Comparison of ENCODE assay signal across 19 mouse cellular contexts in the genomic region with DNA sequence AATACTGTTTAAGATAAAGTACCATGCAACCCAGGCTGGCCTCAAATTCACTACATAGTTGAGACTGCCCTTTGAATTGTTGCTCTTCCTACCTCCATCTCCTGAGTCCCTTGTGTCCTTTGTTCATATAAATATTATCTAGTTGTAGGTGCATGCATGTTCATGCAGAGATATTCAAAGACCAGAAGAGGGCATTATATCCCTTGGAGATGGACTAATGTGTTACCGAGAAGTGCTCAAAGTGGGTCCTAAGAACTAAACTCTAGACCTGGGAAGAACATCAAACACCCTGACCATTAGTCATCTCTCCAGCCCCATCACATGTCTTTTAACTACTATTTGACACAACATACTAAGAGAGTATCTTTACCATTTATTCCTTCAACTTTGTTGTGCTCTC. TPM values are rescaled to one million over a fixed set of nuclear protein-coding genes. Genes with fewer than 3 reads are reported as not detected.
DNase-seq lines count a peak whose midpoint lies in the region; ATAC-seq and TF ChIP-seq lines count a peak whose summit lies in the region.
"Had no signal": no experiment of that assay in that cellular context is flagged by ENCODE, and none has a peak within 500 bp of the region (broad histone marks: within the 10 kb centered on the region; RNA-seq: fewer than 3 reads in every experiment).

No protein-coding gene starts in this region.

- no peak overlapping the region for H3K9ac ChIP-seq in heart, postnatal 0 days (replicated peaks; ENCODE audit: low read depth, low read length)
- no peak overlapping the region for H3K9ac ChIP-seq in heart, embryonic 11.5 days (ENCODE audit: low read depth, low read length)
- no peak overlapping the region for H3K9ac ChIP-seq in lung, postnatal 0 days (replicated peaks; ENCODE audit: low read depth)
- H3K9ac ChIP-seq: embryonic facial prominence, embryonic 13.5 days; hindbrain, embryonic 14.5 days; limb, embryonic 15.5 days had no signal

- WGBS in heart, postnatal 0 days, result 65% methylated on average over 1 of the region's 1 CpGs
- WGBS in heart, embryonic 11.5 days (ENCODE audit: insufficient replicate concordance), result 76% methylated on average over 1 of the region's 1 CpGs
- WGBS in lung, postnatal 0 days, result 88% methylated on average over 1 of the region's 1 CpGs

- H3K27me3 ChIP-seq in heart, postnatal 0 days (ENCODE audit: control insufficient read depth, insufficient read depth, low read length), result no peaks in the 10 kb centered on the region
- H3K27me3 ChIP-seq in heart, embryonic 11.5 days (ENCODE audit: control insufficient read depth, insufficient read depth, low read length), result no peaks in the 10 kb centered on the region
- H3K27me3 ChIP-seq in lung, postnatal 0 days (replicated peaks; ENCODE audit: insufficient read depth, low read length), result no peaks in the 10 kb centered on the region
- no peaks in the 10 kb centered on the region for H3K27me3 ChIP-seq in splenic B cell, adult 2 months (ENCODE audit: control insufficient read depth, insufficient read depth, low read length, poor library complexity, severe bottlenecking)
- H3K27me3 ChIP-seq: embryonic facial prominence, embryonic 13.5 days; limb, embryonic 15.5 days had no signal

- H3K36me3 ChIP-seq in heart, postnatal 0 days (replicated peaks; ENCODE audit: control insufficient read depth, insufficient read depth, low read length), result no peaks in the 10 kb centered on the region
- H3K36me3 ChIP-seq in heart, embryonic 11.5 days (ENCODE audit: control insufficient read depth, insufficient read depth, low read length), result no peaks in the 10 kb centered on the region
- no peaks in the 10 kb centered on the region for H3K36me3 ChIP-seq in lung, postnatal 0 days (ENCODE audit: insufficient read depth, low read length)
- H3K36me3 ChIP-seq in splenic B cell, adult 2 months (ENCODE audit: control insufficient read depth, insufficient read depth, low read length, poor library complexity, severe bottlenecking), result no peaks in the 10 kb centered on the region
- H3K36me3 ChIP-seq: embryonic facial prominence, embryonic 13.5 days; limb, embryonic 15.5 days had no signal

- TF ChIP-seq CTCF in heart, postnatal 0 days (IDR thresholded peaks at IDR 0.05; ENCODE audit: low read depth), result peak; percentile 42
- peak; percentile 41 for TF ChIP-seq CTCF in lung, postnatal 0 days (IDR thresholded peaks at IDR 0.05)

- no peak for TF ChIP-seq EP300 in heart, postnatal 0 days (IDR thresholded peaks at IDR 0.05; ENCODE audit: low read depth)
- no peak for TF ChIP-seq EP300 in lung, postnatal 0 days (IDR thresholded peaks at IDR 0.05)

- no peaks in the 10 kb centered on the region for H3K4me1 ChIP-seq in heart, postnatal 0 days (ENCODE audit: control insufficient read depth, insufficient read depth)
- no peaks in the 10 kb centered on the region for H3K4me1 ChIP-seq in heart, embryonic 11.5 days (ENCODE audit: control insufficient read depth, insufficient read depth, low read length)
- peaks cover 4% of the 10 kb centered on the region; the same call in 1 of the 2 replicates for H3K4me1 ChIP-seq in lung, postnatal 0 days (ENCODE audit: insufficient read depth, low read depth, low read length)
- H3K4me1 ChIP-seq: limb, embryonic 15.5 days had no signal

- no peak for DNase-seq in heart, postnatal 0 days (ENCODE audit: low spot score)
- no peak for DNase-seq in lung, postnatal 0 days (ENCODE audit: low spot score)
- DNase-seq in lung, postnatal 36 days, result no peak
- DNase-seq in induced T-regulatory cell, adult 2 months (ENCODE audit: low read depth), result peak; percentile 37
- DNase-seq in splenic B cell, adult 2 months (ENCODE audit: low read depth, low spot score), result peak; percentile 50
- DNase-seq in MN1 (ENCODE audit: low spot score), result no peak
- DNase-seq: B cell, adult 2 months; cerebellum, postnatal 25 days; heart, adult 11 months; heart, postnatal 10 days; kidney, adult 8-10 months; lung, postnatal 4 days; right cerebral cortex, postnatal 14 days had no signal

- H3K4me3 ChIP-seq in heart, postnatal 0 days (ENCODE audit: low read depth, low read length), result no peak overlapping the region
- H3K4me3 ChIP-seq in heart, embryonic 11.5 days (ENCODE audit: low read depth, low read length), result no peak overlapping the region
- no peak overlapping the region for H3K4me3 ChIP-seq in lung, postnatal 0 days (ENCODE audit: low read depth, low read length)
- H3K4me3 ChIP-seq: embryonic facial prominence, embryonic 13.5 days; limb, embryonic 15.5 days had no signal

- H3K4me2 ChIP-seq in heart, postnatal 0 days (ENCODE audit: low read depth, low read length), result no peak overlapping the region
- H3K4me2 ChIP-seq in heart, embryonic 11.5 days, result no peak overlapping the region
- no peak overlapping the region for H3K4me2 ChIP-seq in lung, postnatal 0 days (replicated peaks; ENCODE audit: low read depth, low read length)
- H3K4me2 ChIP-seq: embryonic facial prominence, embryonic 13.5 days; hindbrain, embryonic 14.5 days; limb, embryonic 15.5 days had no signal

- no peak overlapping the region for H3K27ac ChIP-seq in heart, postnatal 0 days (ENCODE audit: low read depth)
- H3K27ac ChIP-seq in heart, embryonic 11.5 days (ENCODE audit: low read depth, low read length), result no peak overlapping the region
- H3K27ac ChIP-seq in lung, postnatal 0 days (ENCODE audit: low read length), result no peak overlapping the region
- H3K27ac ChIP-seq: embryonic facial prominence, embryonic 13.5 days; hindbrain, embryonic 14.5 days; limb, embryonic 15.5 days had no signal

- no peak for ATAC-seq in heart, postnatal 0 days (ENCODE audit: insufficient read depth, low read depth)
- ATAC-seq in heart, embryonic 11.5 days (replicated peaks; ENCODE audit: insufficient number of reproducible peaks, low FRiP score, low TSS enrichment), result no peak
- no peak for ATAC-seq in lung, postnatal 0 days
- ATAC-seq in cerebellum, adult (ENCODE audit: insufficient number of reproducible peaks, low FRiP score, low TSS enrichment), result no peak
- ATAC-seq: midbrain, embryonic 16.5 days had no signal

- H3K9me3 ChIP-seq in heart, postnatal 0 days (replicated peaks; ENCODE audit: control insufficient read depth, low read length), result no peaks in the 10 kb centered on the region
- no peaks in the 10 kb centered on the region for H3K9me3 ChIP-seq in heart, embryonic 11.5 days (replicated peaks; ENCODE audit: control insufficient read depth, low read length)
- no peaks in the 10 kb centered on the region for H3K9me3 ChIP-seq in lung, postnatal 0 days (ENCODE audit: low read length)
- H3K9me3 ChIP-seq: embryonic facial prominence, embryonic 13.5 days; limb, embryonic 15.5 days had no signal

RNA-seq across cellular contexts. Expression of gene March6, which starts 13.7 kb away (rescaled TPM):
- 64.2 and 69.1 TPM in 2 replicates for total RNA-seq in heart, postnatal 0 days (2014; rRNA removed; ENCODE audit: low replicate concordance)
- 23.2 and 26.8 TPM in 2 replicates for polyA plus RNA-seq in heart, postnatal 0 days (2015; fragmentation: Nextera tagmentation; extraction: Ambion mirVana)
- 31.1 and 40.9 TPM in 2 replicates for polyA plus RNA-seq in heart, embryonic 11.5 days (2014; fragmentation: Nextera tagmentation; extraction: Ambion mirVana)
- 18.3 and 20.6 TPM in 2 replicates for polyA plus RNA-seq in lung, postnatal 0 days (2015; fragmentation: Nextera tagmentation; extraction: Ambion mirVana)

RNA-seq across cellular contexts. Expression of gene Cmbl, which starts 48.0 kb away (rescaled TPM):
- 20.8 and 41.0 TPM in 2 replicates for total RNA-seq in heart, postnatal 0 days (2014; rRNA removed; ENCODE audit: low replicate concordance)
- polyA plus RNA-seq in heart, postnatal 0 days (2015; fragmentation: Nextera tagmentation; extraction: Ambion mirVana), result 22.1 and 22.8 TPM in 2 replicates
- polyA plus RNA-seq in heart, embryonic 11.5 days (2014; fragmentation: Nextera tagmentation; extraction: Ambion mirVana), result 6.6 and 8.5 TPM in 2 replicates
- polyA plus RNA-seq in lung, postnatal 0 days (2015; fragmentation: Nextera tagmentation; extraction: Ambion mirVana), result 12.2 and 13.5 TPM in 2 replicates

Comparison
In these comparisons a context has a peak if more than half of its experiments do, and no peak if none do; other contexts are left out.
1. DNase-seq: peak in induced T-regulatory cell, adult 2 months (single experiment) and splenic B cell, adult 2 months (single experiment); none in heart, postnatal 0 days (single experiment), lung, postnatal 0 days (single experiment), lung, postnatal 36 days (single experiment) and MN1 (single experiment).